14 mouse cellular contexts compared by ENCODE assay signal in the genomic region with DNA sequence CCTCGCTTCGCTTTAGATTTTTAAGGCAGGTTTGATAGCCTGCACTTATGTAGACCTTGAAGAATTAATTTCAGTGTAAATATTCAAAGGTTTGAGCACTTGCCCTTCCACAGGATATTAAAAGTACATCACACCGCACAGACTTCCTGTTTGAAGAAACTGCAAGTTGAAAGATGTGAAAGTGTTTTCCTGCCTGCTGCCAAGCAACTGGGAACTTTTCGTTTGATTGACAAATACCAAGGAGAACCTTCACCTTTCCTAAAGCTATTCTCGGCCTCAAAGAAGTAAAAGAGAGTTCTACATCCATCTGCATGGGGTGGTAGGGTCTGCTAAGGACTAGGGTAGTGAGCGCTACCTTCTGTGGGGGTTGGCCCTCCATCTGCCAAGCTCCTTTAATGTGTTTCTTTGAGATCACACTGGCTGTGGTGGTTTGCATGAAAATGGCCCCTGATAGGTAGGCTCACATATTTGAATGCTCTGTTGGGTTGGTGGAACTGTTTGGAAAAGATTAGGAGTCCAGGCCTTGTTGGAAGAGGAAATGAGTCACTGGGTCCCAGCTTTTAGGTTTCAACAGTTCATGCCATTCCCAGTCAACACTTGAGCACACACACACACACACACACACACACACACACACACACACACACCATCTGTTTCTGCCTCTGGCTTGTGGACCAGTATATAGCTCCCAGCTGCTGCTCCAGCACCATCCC. TPM values are rescaled to one million over a fixed set of nuclear protein-coding genes. Genes with fewer than 3 reads are reported as not detected.
DNase-seq lines count a peak whose midpoint lies in the region; ATAC-seq and TF ChIP-seq lines count a peak whose summit lies in the region.
"Had no signal": no experiment of that assay in that cellular context is flagged by ENCODE, and none has a peak within 500 bp of the region (broad histone marks: within the 10 kb centered on the region; RNA-seq: fewer than 3 reads in every experiment).

No protein-coding gene starts in this region.

- H3K4me2 ChIP-seq in lung, embryonic 14.5 days, result no peak overlapping the region

- H3K4me1 ChIP-seq in lung, embryonic 14.5 days (ENCODE audit: insufficient read depth), result peaks cover 10% of the 10 kb centered on the region
- H3K4me1 ChIP-seq: hindbrain, embryonic 10.5 days had no signal

- no peaks in the 10 kb centered on the region for H3K36me3 ChIP-seq in lung, embryonic 14.5 days (ENCODE audit: insufficient read depth)
- H3K36me3 ChIP-seq: hindbrain, embryonic 10.5 days had no signal

- intact Hi-C loops in left cerebral cortex, postnatal 14 days (cut with DNase I), result no loop called here
- intact Hi-C loops in left cerebral cortex, postnatal 4 days (cut with DNase I), result no loop called here

- no peak overlapping the region for H3K27ac ChIP-seq in lung, embryonic 14.5 days (ENCODE audit: low read depth)
- H3K27ac ChIP-seq: hindbrain, embryonic 10.5 days had no signal

- ATAC-seq in lung, embryonic 14.5 days (ENCODE audit: insufficient read depth), result no peak
- ATAC-seq in common myeloid progenitor, adult 5-6 weeks (replicated peaks; ENCODE audit: low read depth, poor library complexity, severe bottlenecking), result peak; percentile 33; the same call in 1 of the 2 replicates
- ATAC-seq in megakaryocyte progenitor cell, adult 5-6 weeks (replicated peaks; ENCODE audit: poor library complexity), result 0 out of 2 replicates have a peak, but pooled peaks have one; percentile 15
- ATAC-seq: midbrain, embryonic 16.5 days had no signal

- WGBS in lung, embryonic 14.5 days, result 54% methylated on average over 6 of the region's 6 CpGs

- peak; percentile 23 for DNase-seq in lung, embryonic 14.5 days
- no peak for DNase-seq in lung, adult 18-20 months
- DNase-seq in CD4-positive, CD25-positive, alpha-beta regulatory T cell, adult 2 months (ENCODE audit: low read depth, low spot score), result peak; percentile 69
- DNase-seq in adrenal gland, adult 2 months, result no peak
- no peak for DNase-seq in left cerebral cortex, postnatal 14 days (ENCODE audit: low spot score in 2 of 2)
- no peak for DNase-seq in left cerebral cortex, postnatal 4 days
- DNase-seq: cerebellum, adult 11-12 months; gastrocnemius, postnatal 36 days; kidney, adult 18-20 months; kidney, postnatal 4 days had no signal

- no peak overlapping the region for H3K4me3 ChIP-seq in lung, embryonic 14.5 days (ENCODE audit: low read depth, low read length)
- H3K4me3 ChIP-seq: hindbrain, embryonic 10.5 days had no signal

- no peak overlapping the region for H3K9ac ChIP-seq in lung, embryonic 14.5 days

- H3K9me3 ChIP-seq in lung, embryonic 14.5 days (ENCODE audit: low read depth, low read length), result no peaks in the 10 kb centered on the region
- H3K9me3 ChIP-seq: hindbrain, embryonic 10.5 days had no signal

- no peak for TF ChIP-seq CTCF in lung, embryonic 14.5 days (IDR thresholded peaks at IDR 0.05; ENCODE audit: low read depth)

- no peaks in the 10 kb centered on the region for H3K27me3 ChIP-seq in lung, embryonic 14.5 days (ENCODE audit: insufficient read depth, low read length)

RNA-seq across cellular contexts. Expression of a gene that starts 22.5 kb away (rescaled TPM):
- polyA plus RNA-seq in lung, embryonic 14.5 days (2014; fragmentation: Nextera tagmentation; extraction: Ambion mirVana), result 12.2 and 12.6 TPM in 2 replicates
- total RNA-seq in common myeloid progenitor, adult 5-6 weeks (2017), result 65.3 and 75.6 TPM in 2 replicates
- 28.6 and 38.1 TPM in 2 replicates for total RNA-seq in megakaryocyte progenitor cell, adult 5-6 weeks (2015)
- total RNA-seq in megakaryocyte progenitor cell, adult 5-6 weeks (2017), result 30.9 and 41.6 TPM in 2 replicates
- 10 to 100 TPM; 32.9 to 34.0 TPM for total RNA-seq in adrenal gland, adult 2 months (2021)
- 8.5 and 10.7 TPM in 2 replicates for polyA plus RNA-seq in adrenal gland, adult 2 months (2012; rRNA removed)
- 10 to 100 TPM; 39.6 to 40.5 TPM for total RNA-seq in left cerebral cortex, postnatal 14 days (2021)
- total RNA-seq in left cerebral cortex, postnatal 4 days (2021), result 10 to 100 TPM; 59.1 to 60.3 TPM

Comparison
In these comparisons a context has a peak if more than half of its experiments do, and no peak if none do; other contexts are left out.
1. DNase-seq: peak in lung, embryonic 14.5 days (single experiment) and CD4-positive, CD25-positive, alpha-beta regulatory T cell, adult 2 months (single experiment); none in lung, adult 18-20 months (0 of 2), adrenal gland, adult 2 months (single experiment), left cerebral cortex, postnatal 14 days (0 of 2) and left cerebral cortex, postnatal 4 days (single experiment).